Mouse (Mus musculus): Measurements from ENCODE around the gene Olfr1283. TPM values are rescaled to one million over a fixed set of nuclear protein-coding genes. Genes with fewer than 3 reads are reported as not detected.
"Not testable (repeated sequence)": the region's sequence is repeated elsewhere in the genome, so short reads cannot be mapped to it uniquely, and the experiment has no call there.

Olfr1283 gene
- total RNA-seq (2021), result not detected
- long read RNA-seq, experiment 1, result 0 reads
- long read RNA-seq, experiment 2, result 0 reads

GRCm38 (mm10) chr2:111366490-111366889 is at the start of gene Olfr1283:
Gene Olfr1283, plus strand, starts transcription at chr2:111366790.
- DNase-seq, result no peak

- no peak for DNase-seq
These were observed 40.4 kb upstream of the Olfr1283 start, which contains the start of gene Olfr1281 for GRCm38 (mm10) chr2:111326220-111326619. Gene Olfr1281, plus strand, starts transcription at chr2:111326520.

GRCm38 (mm10) chr2:111333721-111334120 is 32.9 kb upstream of the Olfr1283 start:
- not testable (repeated sequence) for DNase-seq

- DNase-seq, result no peak
These were observed 30.6 kb upstream of the Olfr1283 start, which contains the start of gene Olfr1282 for GRCm38 (mm10) chr2:111335976-111336375. Gene Olfr1282, minus strand, starts transcription at chr2:111336076.

- no peak for DNase-seq
These were observed 8.6 kb downstream of the Olfr1283 start, which contains the start of gene Olfr1284 for GRCm38 (mm10) chr2:111375222-111375621. Gene Olfr1284, plus strand, starts transcription at chr2:111375522.

Other genes starting within 250 kb of the Olfr1283 start
- not detected for gene Gm15130, start 213.9 kb upstream of the Olfr1283 start, total RNA-seq (2021)
- not detected for gene 4930430A15Rik, start 137.2 kb upstream of the Olfr1283 start, total RNA-seq (2021)
- not detected for gene Olfr1275, start 131.5 kb upstream of the Olfr1283 start, total RNA-seq (2021)
- not detected for gene Olfr1276, start 112.3 kb upstream of the Olfr1283 start, total RNA-seq (2021)
- gene Olfr1277, start 92.7 kb upstream of the Olfr1283 start, total RNA-seq (2021), result not detected
- not detected for gene Olfr1278, start 76.7 kb upstream of the Olfr1283 start, total RNA-seq (2021)
- gene Olfr1279, start 66.2 kb upstream of the Olfr1283 start, total RNA-seq (2021), result not detected
- gene Olfr1280, start 52.8 kb upstream of the Olfr1283 start, total RNA-seq (2021), result not detected
- gene Olfr1281, start 40.3 kb upstream of the Olfr1283 start, total RNA-seq (2021), result not detected
- gene Olfr1282, start 30.7 kb upstream of the Olfr1283 start, total RNA-seq (2021), result not detected
- gene Olfr1284, start 8.7 kb downstream of the Olfr1283 start, total RNA-seq (2021), result not detected
- not detected for gene Olfr1286, start 56.3 kb downstream of the Olfr1283 start, total RNA-seq (2021)
- not detected for gene Olfr1287, start 82.4 kb downstream of the Olfr1283 start, total RNA-seq (2021)
- not detected for gene Olfr1288, start 107.3 kb downstream of the Olfr1283 start, total RNA-seq (2021)
- not detected for gene Olfr1289, start 114.0 kb downstream of the Olfr1283 start, total RNA-seq (2021)
- gene Olfr1290, start 127.0 kb downstream of the Olfr1283 start, total RNA-seq (2021), result not detected
- gene Olfr1291-ps1, start 130.4 kb downstream of the Olfr1283 start, total RNA-seq (2021), result not detected
- gene Olfr1293-ps, start 158.4 kb downstream of the Olfr1283 start, total RNA-seq (2021), result not detected
- not detected for gene Olfr1294, start 173.5 kb downstream of the Olfr1283 start, total RNA-seq (2021)
- gene Olfr1295, start 202.9 kb downstream of the Olfr1283 start, total RNA-seq (2021), result not detected

Data from adrenal gland, postnatal 36 days (tissue).